Mouse (Mus musculus) left cerebral cortex, adult 8-10 months (tissue): ENCODE measurements around the gene Ap2b1. TPM values are rescaled to one million over a fixed set of nuclear protein-coding genes. Genes with fewer than 3 reads are reported as not detected.
"Not testable (repeated sequence)": the region's sequence is repeated elsewhere in the genome, so short reads cannot be mapped to it uniquely, and the experiment has no call there.

Source experiments
- DNase-seq, 2 experiments: peaks; one replicate each; pipeline ENCODE4 v3.0.0; 2022; ENCODE audit warnings: low spot score in 2 of 2
- total RNA-seq, 4 experiments: library from RNA; stranded (reverse); gene quantifications; 2 replicates each; pipeline ENCODE4 v1.2.4; 2022

Ap2b1 gene
- total RNA-seq = 100 to 1,000 TPM; 255 to 290 (median 271) TPM

- peak; percentile 86 to 95 for DNase-seq
Observed at GRCm38 (mm10) chr11:83298225-83299195, at the start of gene Ap2b1. Gene Ap2b1, plus strand, starts transcription at chr11:83299024.

DNA sequence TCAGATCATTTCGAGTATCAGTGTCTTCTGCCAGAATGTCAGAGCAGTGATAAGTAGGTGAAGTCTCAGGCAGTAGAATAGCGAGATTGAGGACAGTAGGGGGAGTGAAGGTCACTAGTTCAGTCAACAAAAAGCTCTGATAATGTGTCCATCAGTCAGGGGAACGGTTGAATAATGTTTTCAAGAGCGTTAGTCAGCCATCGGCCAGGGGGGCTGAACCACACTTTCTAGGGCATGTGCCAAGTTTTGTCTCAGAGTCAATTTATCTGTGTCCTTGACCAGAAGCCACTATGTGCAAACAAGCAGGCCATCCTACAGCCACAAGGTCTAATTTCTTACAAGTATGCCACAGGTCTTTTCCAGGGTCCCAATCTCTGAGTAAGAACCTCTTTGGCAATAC lies 41.6 kb upstream of the Ap2b1 start:
- not testable (repeated sequence) for DNase-seq

- no peak for DNase-seq
Observed at GRCm38 (mm10) chr11:83262673-83263072, 36.2 kb upstream of the Ap2b1 start.

DNA sequence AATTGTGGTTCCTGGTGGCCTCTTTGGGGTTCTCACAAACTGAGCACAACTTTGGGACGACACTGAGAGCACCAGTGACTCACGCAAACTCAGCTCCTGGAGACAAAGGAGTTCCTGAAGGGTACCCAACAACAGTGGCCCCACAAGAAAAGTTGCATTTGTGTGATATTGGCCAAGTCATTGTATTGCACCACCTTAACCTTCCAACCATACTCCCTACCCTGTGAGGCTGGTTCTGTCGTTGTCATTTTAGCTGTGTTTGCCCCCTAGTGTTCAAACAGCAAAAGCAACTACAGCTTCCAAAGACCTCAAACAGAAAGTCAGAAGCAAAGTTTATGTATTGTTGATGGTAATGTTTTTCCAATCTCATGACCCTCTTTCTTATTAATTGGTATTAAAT lies 35.7 kb upstream of the Ap2b1 start:
- no peak for DNase-seq

DNA sequence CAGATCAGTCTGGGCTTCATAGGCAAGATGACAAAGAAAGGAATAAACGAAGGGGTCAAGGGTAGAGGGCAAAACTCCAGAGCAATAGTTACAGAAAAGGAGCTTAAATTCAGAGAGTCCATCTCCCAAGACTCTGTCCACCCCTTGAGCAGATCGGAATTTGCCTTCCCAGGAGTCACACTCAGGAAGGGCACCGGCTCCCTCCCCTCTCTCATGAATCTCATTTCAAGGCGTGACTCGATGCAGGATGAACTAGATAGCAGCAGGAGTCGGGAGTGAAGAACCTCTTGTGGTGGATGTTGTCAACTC lies 28.0 kb upstream of the Ap2b1 start:
- DNase-seq = no peak

DNA sequence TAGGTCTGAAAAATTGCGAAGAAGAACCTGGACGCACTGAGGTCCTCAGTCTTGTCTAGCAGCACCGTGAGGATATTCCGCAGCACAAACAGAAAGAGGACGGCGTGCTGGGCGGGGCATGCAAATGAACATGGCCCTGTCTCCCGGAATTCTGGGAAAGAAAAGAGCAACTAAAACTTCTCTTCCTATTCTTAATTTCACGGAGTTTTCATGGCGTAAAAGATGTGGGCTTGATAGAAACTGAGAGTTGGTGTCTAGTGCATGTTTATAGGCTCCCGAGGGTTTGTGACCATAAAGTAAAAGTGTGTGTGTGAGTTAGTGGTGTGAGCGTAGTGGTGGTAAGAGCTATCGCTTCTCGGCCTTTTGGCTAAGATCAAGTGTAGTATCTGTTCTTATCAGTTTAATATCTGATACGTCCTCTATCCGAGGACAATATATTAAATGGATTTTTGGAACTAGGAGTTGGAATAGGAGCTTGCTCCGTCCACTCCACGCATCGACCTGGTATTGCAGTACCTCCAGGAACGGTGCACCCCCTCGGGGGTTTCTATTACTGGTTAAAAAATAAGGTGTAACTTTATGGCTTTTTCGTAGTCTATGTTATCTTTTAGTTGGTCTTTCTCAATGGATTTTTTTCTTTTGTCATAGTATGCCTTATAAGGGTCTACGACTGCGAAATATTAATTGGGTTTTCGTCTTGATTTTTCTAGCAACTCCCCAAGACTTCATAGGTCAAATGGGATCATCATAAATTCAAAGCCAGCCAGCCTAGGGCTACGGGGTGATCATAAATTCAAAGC lies 27.5 kb upstream of the Ap2b1 start:
- peak; percentile 69 to 76 for DNase-seq

- DNase-seq = no peak
Observed at GRCm38 (mm10) chr11:83271951-83272843, 26.6 kb upstream of the Ap2b1 start.

- no peak for DNase-seq
Observed at GRCm38 (mm10) chr11:83276251-83276650, 22.6 kb upstream of the Ap2b1 start.

GRCm38 (mm10) chr11:83279024-83279423 lies 19.8 kb upstream of the Ap2b1 start:
- no peak for DNase-seq

- no peak for DNase-seq
Observed at GRCm38 (mm10) chr11:83279691-83280090, 19.1 kb upstream of the Ap2b1 start.

DNA sequence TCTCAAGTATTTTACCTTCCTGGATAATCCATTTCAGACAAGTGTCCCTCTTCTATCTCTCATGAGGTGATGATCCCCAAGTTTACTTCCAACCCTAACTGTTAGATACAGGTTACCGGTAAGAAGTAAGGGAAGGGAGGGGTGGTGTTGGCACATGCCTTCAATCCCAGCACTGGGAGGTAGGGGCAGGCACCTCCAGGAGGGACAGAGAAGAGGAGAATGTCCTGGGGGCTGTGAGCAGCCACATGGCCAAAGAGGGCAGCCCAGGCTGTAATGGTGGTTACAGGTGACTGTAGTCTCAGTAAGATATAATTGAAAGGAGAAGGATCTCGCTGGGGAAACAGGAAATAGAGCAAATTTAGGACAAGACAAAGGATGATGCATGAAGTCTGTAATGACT lies 16.7 kb upstream of the Ap2b1 start:
- DNase-seq = no peak

- DNase-seq = no peak
Observed at GRCm38 (mm10) chr11:83285627-83286026, 13.2 kb upstream of the Ap2b1 start.

- no peak for DNase-seq
Observed at GRCm38 (mm10) chr11:83286566-83286965, 12.3 kb upstream of the Ap2b1 start, which contains the start of gene Slfn14. Gene Slfn14, minus strand, starts transcription at chr11:83286726.

DNA sequence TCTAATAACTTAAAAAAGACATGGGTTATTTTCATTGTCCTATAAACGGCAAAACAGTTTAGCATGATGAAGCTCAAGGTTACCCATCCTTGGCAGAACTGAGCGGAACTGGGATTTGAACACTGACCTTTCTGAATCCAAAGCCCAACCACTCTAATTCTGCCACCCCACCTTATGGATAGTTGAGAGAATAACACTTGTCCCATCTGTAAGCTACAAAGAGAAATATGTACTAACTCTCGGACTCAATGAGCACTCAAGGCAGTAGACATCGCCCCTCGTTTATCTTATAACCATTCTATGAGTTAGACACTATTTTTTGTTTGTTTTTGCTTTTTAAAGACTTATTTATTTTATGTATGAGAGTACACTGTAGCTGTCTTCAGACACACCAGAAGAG lies 9.8 kb upstream of the Ap2b1 start:
- DNase-seq = no peak

GRCm38 (mm10) chr11:83289633-83290032 lies 9.2 kb upstream of the Ap2b1 start:
- DNase-seq = no peak

GRCm38 (mm10) chr11:83291375-83292250 lies 7.2 kb upstream of the Ap2b1 start:
- peak; percentile 83 to 95 for DNase-seq

- no peak for DNase-seq
Observed at GRCm38 (mm10) chr11:83292251-83292587, 6.6 kb upstream of the Ap2b1 start.

DNA sequence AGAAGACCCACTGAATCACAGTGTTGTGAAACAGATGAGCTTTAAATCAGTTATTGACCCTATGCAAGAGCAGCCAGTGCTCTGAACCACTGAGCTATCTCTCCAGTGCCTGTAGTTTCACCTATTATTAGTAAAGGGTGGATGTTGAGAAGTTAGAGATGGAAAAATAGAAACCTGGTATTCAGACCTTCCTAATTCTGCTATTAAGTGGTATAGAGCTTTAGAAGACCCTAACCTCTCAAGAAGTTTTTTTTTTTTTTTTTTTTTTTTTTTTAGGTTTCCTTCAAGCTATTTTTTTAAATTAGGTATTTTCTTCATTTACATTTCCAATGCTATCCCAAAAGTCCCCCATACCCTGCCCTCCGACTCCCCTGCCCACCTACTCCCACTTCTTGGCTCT lies 5.6 kb upstream of the Ap2b1 start:
- DNase-seq = no peak

GRCm38 (mm10) chr11:83294133-83294532 lies 4.7 kb upstream of the Ap2b1 start:
- DNase-seq = no peak

- DNase-seq = no peak
Observed at GRCm38 (mm10) chr11:83297816-83298215, 1.0 kb upstream of the Ap2b1 start.
